Mouse (Mus musculus) midbrain, postnatal 0 days (tissue): ENCODE measurements around the gene Arhgef12. TPM values are rescaled to one million over a fixed set of nuclear protein-coding genes. Genes with fewer than 3 reads are reported as not detected.
"Not testable (repeated sequence)": the region's sequence is repeated elsewhere in the genome, so short reads cannot be mapped to it uniquely, and the experiment has no call there.

ENCODE experiments used
- ATAC-seq: fragments of 200-750 bp; cut with Nextera tagmentation; 2 replicates; pipeline ENCODE4 v1.8.0; 2017; ENCODE audit warnings: moderate number of reproducible peaks, mild to moderate bottlenecking, moderate TSS enrichment, moderate library complexity; ENCODE audit not compliant: low FRiP score
- DNase-seq: peaks from one replicate; pipeline ENCODE4 v3.0.0-alpha.2; 2015; ENCODE audit warnings: low spot score
- H3K27ac ChIP-seq: fragments of 300-500 bp; sonication (generic); 2 replicates; pipeline ENCODE4 v1.5.1; 2014; ENCODE audit warnings: low read depth, mild to moderate bottlenecking, low read length, mixed read lengths
- H3K27me3 ChIP-seq: fragments of 300-500 bp; sonication (generic); 2 replicates; pipeline ENCODE4 v1.6.1; 2014; ENCODE audit warnings: low read length, control low read depth, mixed read lengths; ENCODE audit not compliant: insufficient read depth
- H3K36me3 ChIP-seq: fragments of 300-500 bp; sonication (generic); 2 replicates; pipeline ENCODE4 v1.6.1; 2014; ENCODE audit warnings: low read length, control low read depth, mixed read lengths; ENCODE audit not compliant: insufficient read depth
- H3K4me1 ChIP-seq: fragments of 300-500 bp; sonication (generic); 2 replicates; pipeline ENCODE4 v1.6.1; 2014; ENCODE audit warnings: mild to moderate bottlenecking, control low read depth, antibody characterized with exemption, low read length, mixed read lengths; ENCODE audit not compliant: insufficient read depth
- H3K4me2 ChIP-seq: fragments of 300-500 bp; sonication (generic); 2 replicates; pipeline ENCODE4 v1.6.1; 2014; ENCODE audit warnings: low read depth, mild to moderate bottlenecking, low read length, mixed read lengths; ENCODE audit not compliant: poor library complexity, severe bottlenecking
- H3K4me3 ChIP-seq: fragments of 300-500 bp; sonication (generic); 2 replicates; pipeline ENCODE4 v1.5.1; 2014; ENCODE audit warnings: low read depth, mild to moderate bottlenecking, low read length, moderate library complexity
- H3K9ac ChIP-seq: fragments of 300-500 bp; sonication (generic); replicated peaks from 2 replicates; pipeline ENCODE4 v1.6.1; 2014; ENCODE audit warnings: mild to moderate bottlenecking, low read length, moderate library complexity, mixed read lengths; ENCODE audit not compliant: poor library complexity, severe bottlenecking
- H3K9me3 ChIP-seq: fragments of 300-500 bp; sonication (generic); 2 replicates; pipeline ENCODE4 v1.6.1; 2016; ENCODE audit warnings: low read length, control low read depth
- CTCF ChIP-seq: IDR thresholded peaks from 2 replicates; pipeline ENCODE4 v1.5.1; 2016; ENCODE audit warnings: antibody characterized with exemption, mild to moderate bottlenecking
- WGBS: fragments of 180-500 bp; shearing (Covaris S2); extraction: QIAGEN DNeasy Blood & Tissue Kit; methylation state at CpG from one replicate; pipeline ENCODE4 v1.1.7; 2014; 5-methylcytosine and 5-hydroxymethylcytosine counted together
- polyA plus RNA-seq: library from polyadenylated mRNA; unstranded; fragments of >200 nt; fragmentation: Nextera tagmentation; extraction: Ambion mirVana; gene quantifications from 2 replicates; pipeline ENCODE4 v1.2.1, GENCODE M21; 2015
- total RNA-seq: library from RNA; depleted of rRNA; stranded (reverse); fragments of >200 nt; gene quantifications from 2 replicates; pipeline ENCODE4 v1.2.3, GENCODE M21; 2014

The Arhgef12 gene
- total and polyA plus RNA-seq, 2 experiments from 2014 or later: 17.0 to 97.1 TPM

GRCm38 (mm10) chr9:42993659-42994058 lies 113.4 kb downstream of the Arhgef12 start:
- 89% methylated on average over 4 of the region's 4 CpGs for WGBS
- ATAC-seq (no peak), DNase-seq (no peak)
- TF ChIP-seq CTCF: no peak
- Histone ChIP-seq H3K36me3 (peaks cover 66% of the 10 kb centered on the region), H3K4me1 (no peaks in the 10 kb centered on the region), H3K4me2 (no peak overlapping the region), H3K27me3 (no peaks in the 10 kb centered on the region), H3K27ac (no peak overlapping the region), H3K4me3 (no peak overlapping the region), H3K9me3 (no peaks in the 10 kb centered on the region), H3K9ac (no peak overlapping the region)

- no peak overlapping the region for H3K27ac ChIP-seq
- no peaks in the 10 kb centered on the region for H3K4me1 ChIP-seq
- H3K9me3 ChIP-seq: no peaks in the 10 kb centered on the region
- TF ChIP-seq CTCF: no peak
- no peak for ATAC-seq
- no peaks in the 10 kb centered on the region for H3K27me3 ChIP-seq
- H3K9ac ChIP-seq: no peak overlapping the region
- 92% methylated on average over 4 of the region's 4 CpGs for WGBS
- H3K36me3 ChIP-seq: peaks cover 58% of the 10 kb centered on the region
- no peak overlapping the region for H3K4me3 ChIP-seq
- no peak for DNase-seq
- no peak overlapping the region for H3K4me2 ChIP-seq
Measured at GRCm38 (mm10) chr9:42987988-42988387, 119.1 kb downstream of the Arhgef12 start.

- WGBS: 71% methylated on average over 11 of the region's 11 CpGs
- ATAC-seq (no peak), DNase-seq (no peak)
- Histone ChIP-seq H3K4me1 (no peaks in the 10 kb centered on the region), H3K9ac (no peak overlapping the region), H3K4me3 (no peak overlapping the region), H3K36me3 (peaks cover 59% of the 10 kb centered on the region), H3K27me3 (no peaks in the 10 kb centered on the region), H3K4me2 (no peak overlapping the region), H3K27ac (no peak overlapping the region), H3K9me3 (no peaks in the 10 kb centered on the region)
- no peak for TF ChIP-seq CTCF
Measured at GRCm38 (mm10) chr9:42968894-42969521, 138.0 kb downstream of the Arhgef12 start.

GRCm38 (mm10) chr9:42967731-42968130 lies 139.3 kb downstream of the Arhgef12 start:
- ATAC-seq (no peak), DNase-seq (no peak)
- Histone ChIP-seq H3K4me2 (no peak overlapping the region), H3K4me3 (no peak overlapping the region), H3K27me3 (no peaks in the 10 kb centered on the region), H3K4me1 (no peaks in the 10 kb centered on the region), H3K9ac (no peak overlapping the region), H3K9me3 (no peaks in the 10 kb centered on the region), H3K36me3 (peaks cover 50% of the 10 kb centered on the region), H3K27ac (no peak overlapping the region)
- 88% methylated on average over 9 of the region's 9 CpGs for WGBS
- TF ChIP-seq CTCF: no peak

GRCm38 (mm10) chr9:42964809-42965208 lies 142.2 kb downstream of the Arhgef12 start:
- not testable (repeated sequence) for H3K4me3 ChIP-seq, H3K9ac ChIP-seq, H3K4me1 ChIP-seq, H3K4me2 ChIP-seq, ATAC-seq, DNase-seq, H3K27ac ChIP-seq, H3K9me3 ChIP-seq, H3K27me3 ChIP-seq
- H3K36me3 ChIP-seq: peaks cover 27% of the 10 kb centered on the region
- WGBS: 91% methylated on average over 2 of the region's 3 CpGs

GRCm38 (mm10) chr9:42964366-42964765 lies 142.7 kb downstream of the Arhgef12 start:
- Histone ChIP-seq H3K9me3 (no peaks in the 10 kb centered on the region), H3K4me3 (no peak overlapping the region), H3K27ac (no peak overlapping the region), H3K9ac (no peak overlapping the region), H3K36me3 (peaks cover 22% of the 10 kb centered on the region), H3K4me2 (no peak overlapping the region), H3K4me1 (no peaks in the 10 kb centered on the region), H3K27me3 (no peaks in the 10 kb centered on the region)
- ATAC-seq: no peak
- 80% methylated on average over 12 of the region's 12 CpGs for WGBS
- DNase-seq: peak; percentile 69
- no peak for TF ChIP-seq CTCF
